Mouse (Mus musculus): ENCODE results near the gene Kif14. TPM values are rescaled to one million over a fixed set of nuclear protein-coding genes. Genes with fewer than 3 reads are reported as not detected.
A peak's percentile ranks its signal among the peaks of the same experiment; 100 is the strongest.

Gene Kif14
- polyA plus RNA-seq, 1 experiment, result 0.50 TPM

- no peak for DNase-seq (ENCODE audit: low read depth in 1 of 2, low spot score in 2 of 2)
- TF ChIP-seq POLR2A (IDR thresholded peaks at IDR 0.05; ENCODE audit: low read depth, low read length) (no peak), CTCF (IDR thresholded peaks at IDR 0.05; ENCODE audit: extremely low read depth, insufficient read depth, insufficient read length, insufficient replicate concordance) (no peak)
- H3K4me1 ChIP-seq (ENCODE audit: control insufficient read depth, insufficient read depth, insufficient read length), result peaks cover 15% of the 10 kb centered on the region; the same call in 1 of the 2 replicates
- H3K4me3 ChIP-seq (ENCODE audit: extremely low read depth, insufficient read depth, insufficient read length), result peak overlapping the region; percentile 56
- no peaks in the 10 kb centered on the region for H3K36me3 ChIP-seq (ENCODE audit: control insufficient read depth, insufficient read depth, low read length)
- H3K27me3 ChIP-seq (ENCODE audit: control insufficient read depth, insufficient read depth, low read length), result no peaks in the 10 kb centered on the region
- H3K27ac ChIP-seq (ENCODE audit: insufficient read depth, low read length), result peak overlapping the region; percentile 77
- 25% methylated on average over 8 of the region's 8 CpGs for WGBS
These were observed 114.1 kb downstream of the Kif14 start for GRCm38 (mm10) chr1:136580266-136580665.

Other genes starting within 250 kb of the Kif14 start
- 0.15 and 0.32 TPM in 2 replicates for gene Inava, start 232.1 kb upstream of the Kif14 start, polyA plus RNA-seq (2012; rRNA removed)
- 3.1 and 6.8 TPM in 2 replicates for gene Gpr25, start 205.5 kb upstream of the Kif14 start, polyA plus RNA-seq (2012; rRNA removed)
- gene Camsap2, start 120.2 kb upstream of the Kif14 start, polyA plus RNA-seq (2012; rRNA removed), result 4.3 and 5.3 TPM in 2 replicates
- gene Ddx59, start 51.1 kb upstream of the Kif14 start, polyA plus RNA-seq (2012; rRNA removed), result 1.9 and 2.5 TPM in 2 replicates
- 1.9 and 2.7 TPM in 2 replicates for gene Zfp281, start 158.6 kb downstream of the Kif14 start, polyA plus RNA-seq (2012; rRNA removed)

All from spleen, adult 2 months (tissue).